Mouse (Mus musculus) c-Kit-positive CD71-negative TER-119-negative erythroid progenitor cells, embryonic 14.5 days (primary cell): ENCODE data around the gene Efl1.
"Not testable (repeated sequence)": the region's sequence is repeated elsewhere in the genome, so short reads cannot be mapped to it uniquely, and the experiment has no call there.

Source experiments
- DNase-seq: peaks from one replicate; pipeline ENCODE4 v3.0.0-alpha.2; 2013; ENCODE audit warnings: low read depth

Gene Efl1

GRCm38 (mm10) chr7:82719740-82720139 lies 71.3 kb downstream of the Efl1 start:
- DNase-seq, result no peak

- no peak for DNase-seq
Observed at GRCm38 (mm10) chr7:82720501-82720900, 72.1 kb downstream of the Efl1 start.

GRCm38 (mm10) chr7:82720906-82721305 lies 72.5 kb downstream of the Efl1 start:
- DNase-seq, result no peak

GRCm38 (mm10) chr7:82722486-82723123 lies 74.2 kb downstream of the Efl1 start:
- no peak for DNase-seq

- DNase-seq, result no peak
Observed at GRCm38 (mm10) chr7:82723151-82723871, 74.9 kb downstream of the Efl1 start.

- no peak for DNase-seq
Observed at GRCm38 (mm10) chr7:82724491-82724890, 76.1 kb downstream of the Efl1 start.

- DNase-seq, result no peak
Observed at GRCm38 (mm10) chr7:82725006-82725636, 76.7 kb downstream of the Efl1 start.

- no peak for DNase-seq
Observed at GRCm38 (mm10) chr7:82725741-82726450, 77.5 kb downstream of the Efl1 start.

GRCm38 (mm10) chr7:82727066-82727465 lies 78.7 kb downstream of the Efl1 start:
- DNase-seq, result no peak

- DNase-seq, result not testable (repeated sequence)
Observed at GRCm38 (mm10) chr7:82729009-82729408, 80.6 kb downstream of the Efl1 start.

GRCm38 (mm10) chr7:82733118-82733517 lies 84.7 kb downstream of the Efl1 start:
- no peak for DNase-seq

GRCm38 (mm10) chr7:82733995-82734394 lies 85.6 kb downstream of the Efl1 start:
- no peak for DNase-seq

- DNase-seq, result no peak
Observed at GRCm38 (mm10) chr7:82734748-82735600, 86.6 kb downstream of the Efl1 start.

GRCm38 (mm10) chr7:82743116-82743765 lies 94.8 kb downstream of the Efl1 start:
- DNase-seq, result no peak

- DNase-seq, result no peak
Observed at GRCm38 (mm10) chr7:82744167-82744715, 95.8 kb downstream of the Efl1 start.

GRCm38 (mm10) chr7:82748812-82749211 lies 100.4 kb downstream of the Efl1 start:
- DNase-seq, result no peak

GRCm38 (mm10) chr7:82749239-82749638 lies 100.8 kb downstream of the Efl1 start:
- DNase-seq, result no peak

GRCm38 (mm10) chr7:82752171-82753085 lies 104.0 kb downstream of the Efl1 start:
- no peak for DNase-seq

GRCm38 (mm10) chr7:82755602-82756155 lies 107.3 kb downstream of the Efl1 start:
- DNase-seq, result no peak
